Mouse (Mus musculus): ENCODE measurements at regions not wholly inside any gene's neighbourhood (a gene's known extent, or its start where the extent isn't known, plus 50 kb on each side); places are given as distances from the start of the nearest gene placed in this dataset.
A peak's percentile ranks its signal among the peaks of the same experiment; 100 is the strongest.

- no peak for DNase-seq (ENCODE audit: low read depth, low spot score)
These were observed 175.7 kb downstream of the Slc38a4 start for GRCm38 (mm10) chr15:96880066-96880465.

GRCm38 (mm10) chr15:96878796-96879195, 177.0 kb downstream of the Slc38a4 start:
- no peak for DNase-seq (ENCODE audit: low read depth, low spot score)

- DNase-seq (ENCODE audit: low read depth, low spot score) = no peak
These were observed 177.8 kb downstream of the Slc38a4 start for GRCm38 (mm10) chr15:96877931-96878330.

- DNase-seq (ENCODE audit: low read depth, low spot score) = no peak
These were observed 177.7 kb upstream of the Slc38a2 start for GRCm38 (mm10) chr15:96877271-96877670.

- no peak for DNase-seq (ENCODE audit: low read depth, low spot score)
These were observed 174.6 kb upstream of the Slc38a2 start for GRCm38 (mm10) chr15:96874145-96874544.

- DNase-seq (ENCODE audit: low read depth, low spot score) = no peak
These were observed 174.0 kb upstream of the Slc38a2 start for GRCm38 (mm10) chr15:96873562-96873961.

- no peak for DNase-seq (ENCODE audit: low read depth, low spot score)
These were observed 173.6 kb upstream of the Slc38a2 start for GRCm38 (mm10) chr15:96873126-96873525.

GRCm38 (mm10) chr15:96867701-96868100, 168.2 kb upstream of the Slc38a2 start:
- DNase-seq (ENCODE audit: low read depth, low spot score) = no peak

GRCm38 (mm10) chr15:96865932-96866331, 166.4 kb upstream of the Slc38a2 start:
- no peak for DNase-seq (ENCODE audit: low read depth, low spot score)

GRCm38 (mm10) chr15:96857709-96858108, 158.2 kb upstream of the Slc38a2 start:
- DNase-seq (ENCODE audit: low read depth, low spot score) = no peak

- no peak for DNase-seq (ENCODE audit: low read depth, low spot score)
These were observed 152.6 kb upstream of the Slc38a2 start for GRCm38 (mm10) chr15:96851970-96852768.

GRCm38 (mm10) chr15:96848150-96848549, 148.6 kb upstream of the Slc38a2 start:
- peak; percentile 62 for DNase-seq (ENCODE audit: low read depth, low spot score)

GRCm38 (mm10) chr15:96845221-96845620, 145.7 kb upstream of the Slc38a2 start:
- DNase-seq (ENCODE audit: low read depth, low spot score) = no peak

- no peak for DNase-seq (ENCODE audit: low read depth, low spot score)
These were observed 144.8 kb upstream of the Slc38a2 start for GRCm38 (mm10) chr15:96844290-96844689.

GRCm38 (mm10) chr15:96843589-96843988, 144.1 kb upstream of the Slc38a2 start:
- DNase-seq (ENCODE audit: low read depth, low spot score) = no peak

- DNase-seq (ENCODE audit: low read depth, low spot score) = peak; percentile 61
These were observed 143.4 kb upstream of the Slc38a2 start for GRCm38 (mm10) chr15:96842881-96843280.

GRCm38 (mm10) chr15:96836670-96837069, 137.1 kb upstream of the Slc38a2 start:
- no peak for DNase-seq (ENCODE audit: low read depth, low spot score)

- DNase-seq (ENCODE audit: low read depth, low spot score) = no peak
These were observed 135.3 kb upstream of the Slc38a2 start for GRCm38 (mm10) chr15:96834862-96835261.

GRCm38 (mm10) chr15:96834162-96834843, 134.8 kb upstream of the Slc38a2 start:
- DNase-seq (ENCODE audit: low read depth, low spot score) = peak; percentile 29

GRCm38 (mm10) chr15:96832389-96832788, 132.9 kb upstream of the Slc38a2 start:
- no peak for DNase-seq (ENCODE audit: low read depth, low spot score)

GRCm38 (mm10) chr15:96831256-96831655, 131.7 kb upstream of the Slc38a2 start:
- no peak for DNase-seq (ENCODE audit: low read depth, low spot score)

- DNase-seq (ENCODE audit: low read depth, low spot score) = no peak
These were observed 131.0 kb upstream of the Slc38a2 start for GRCm38 (mm10) chr15:96830578-96830977.

GRCm38 (mm10) chr15:96829941-96830340, 130.4 kb upstream of the Slc38a2 start:
- DNase-seq (ENCODE audit: low read depth, low spot score) = no peak

Measured in ES-CJ7 (cell line).